Mouse (Mus musculus) spleen, postnatal 36 days (tissue): ENCODE data around the gene Rag1.
A peak's percentile ranks its signal among the peaks of the same experiment; 100 is the strongest.

Experiments
- DNase-seq, 2 experiments: peaks; one replicate each; pipeline ENCODE4 v3.0.0; 2022; ENCODE audit warnings: low spot score in 2 of 2, mixed read lengths in 1 of 2

The Rag1 gene

GRCm38 (mm10) chr2:101649114-101649671 lies at the start of gene Rag1, which contains the start of gene B230118H07Rik:
Gene Rag1 (minus strand): TSS chr2:101649501.
Gene B230118H07Rik (minus strand): TSS chr2:101649532.
- no peak for DNase-seq

- no peak for DNase-seq
Observed at GRCm38 (mm10) chr2:101695584-101695983, 46.3 kb upstream of the Rag1 start.

GRCm38 (mm10) chr2:101693577-101694215 lies 44.4 kb upstream of the Rag1 start:
- peak in 1 of 2 experiments; percentile 13 for DNase-seq

GRCm38 (mm10) chr2:101693043-101693442 lies 43.7 kb upstream of the Rag1 start:
- DNase-seq = no peak

- DNase-seq = no peak
Observed at GRCm38 (mm10) chr2:101690252-101690827, 41.0 kb upstream of the Rag1 start.

- DNase-seq = no peak
Observed at GRCm38 (mm10) chr2:101688011-101688410, 38.7 kb upstream of the Rag1 start.

- no peak for DNase-seq
Observed at GRCm38 (mm10) chr2:101684421-101684820, 35.1 kb upstream of the Rag1 start.

GRCm38 (mm10) chr2:101679164-101679784 lies 30.0 kb upstream of the Rag1 start:
- peak in 1 of 2 experiments; percentile 5 for DNase-seq

GRCm38 (mm10) chr2:101678236-101679021 lies 29.1 kb upstream of the Rag1 start, which contains the start of gene Traf6:
Gene Traf6 (plus strand): TSS chr2:101678429.
- peak; percentile 84 to 86 for DNase-seq

GRCm38 (mm10) chr2:101673547-101673946 lies 24.2 kb upstream of the Rag1 start:
- DNase-seq = no peak

GRCm38 (mm10) chr2:101668751-101669150 lies 19.4 kb upstream of the Rag1 start:
- DNase-seq = no peak

GRCm38 (mm10) chr2:101665703-101666092 lies 16.4 kb upstream of the Rag1 start:
- no peak for DNase-seq

- DNase-seq = peak; percentile 58 to 59
Observed at GRCm38 (mm10) chr2:101665058-101665702, 15.9 kb upstream of the Rag1 start.

GRCm38 (mm10) chr2:101660536-101660935 lies 11.2 kb upstream of the Rag1 start:
- DNase-seq = no peak

GRCm38 (mm10) chr2:101652921-101653597 lies 3.8 kb upstream of the Rag1 start:
- DNase-seq = peak; percentile 50 to 64

- DNase-seq = no peak
Observed at GRCm38 (mm10) chr2:101652204-101652920, 3.1 kb upstream of the Rag1 start.

GRCm38 (mm10) chr2:101650446-101650845 lies 1.1 kb upstream of the Rag1 start:
- no peak for DNase-seq

- DNase-seq = no peak
Observed at GRCm38 (mm10) chr2:101648361-101648760, 940 bp downstream of the Rag1 start.

- no peak for DNase-seq
Observed at GRCm38 (mm10) chr2:101645841-101646240, 3.5 kb downstream of the Rag1 start.

- DNase-seq = no peak
Observed at GRCm38 (mm10) chr2:101639840-101640350, 9.4 kb downstream of the Rag1 start.
